Mouse (Mus musculus) c-Kit-positive CD71-negative TER-119-negative erythroid progenitor cells, embryonic 14.5 days (primary cell): ENCODE data around the gene Apba3.

Experiments used
- DNase-seq: peaks from one replicate; pipeline ENCODE4 v3.0.0-alpha.2; 2013; ENCODE audit warnings: low read depth

Apba3 gene

GRCm38 (mm10) chr10:81306837-81307682 lies 40.3 kb downstream of the Apba3 start:
- no peak for DNase-seq

GRCm38 (mm10) chr10:81309571-81309970 lies 42.8 kb downstream of the Apba3 start:
- DNase-seq = no peak

GRCm38 (mm10) chr10:81313581-81313980 lies 46.8 kb downstream of the Apba3 start:
- DNase-seq = no peak

- no peak for DNase-seq
These were observed 47.4 kb downstream of the Apba3 start for GRCm38 (mm10) chr10:81314201-81314600.

GRCm38 (mm10) chr10:81315587-81315986 lies 48.8 kb downstream of the Apba3 start:
- no peak for DNase-seq

GRCm38 (mm10) chr10:81316338-81317060 lies 49.7 kb downstream of the Apba3 start:
- DNase-seq = no peak

GRCm38 (mm10) chr10:81317273-81317672 lies 50.5 kb downstream of the Apba3 start:
- DNase-seq = no peak

- no peak for DNase-seq
These were observed 52.0 kb downstream of the Apba3 start for GRCm38 (mm10) chr10:81318589-81319329.

GRCm38 (mm10) chr10:81319330-81319699 lies 52.6 kb downstream of the Apba3 start:
- DNase-seq = no peak

- DNase-seq = peak; percentile 100
These were observed 53.2 kb downstream of the Apba3 start for GRCm38 (mm10) chr10:81319741-81320549.

GRCm38 (mm10) chr10:81320550-81321347 lies 54.0 kb downstream of the Apba3 start, which contains the start of gene Cactin:
Cactin (plus strand) TSS chr10:81321103.
- DNase-seq = peak; percentile 100

- no peak for DNase-seq
These were observed 54.7 kb downstream of the Apba3 start for GRCm38 (mm10) chr10:81321436-81321835.

- DNase-seq = no peak
These were observed 55.7 kb downstream of the Apba3 start for GRCm38 (mm10) chr10:81322444-81322843.
